Mouse (Mus musculus) left cerebral cortex, adult 6 months (tissue): ENCODE results near the gene Ern2. TPM values are rescaled to one million over a fixed set of nuclear protein-coding genes. Genes with fewer than 3 reads are reported as not detected.

Experiments
- long read RNA-seq, 2 experiments: library from polyadenylated mRNA; unstranded; transcript quantifications; one replicate each; pipeline ENCODE4 v2.0.0; 2019 to 2020
- polyA plus RNA-seq: library from polyadenylated mRNA; unstranded; fragments of <200 nt; fragmentation: Nextera tagmentation; gene quantifications from 2 replicates; pipeline ENCODE4 v1.2.3, GENCODE M21; 2021

Gene Ern2
- 0.09 and 0.15 TPM in 2 replicates for polyA plus RNA-seq
- long read RNA-seq, experiment 1, partial matches to known transcripts: 0 of 2 reads
- long read RNA-seq, experiment 1, other reads (novel, unspliced or antisense): 2 of 2 reads
- long read RNA-seq, experiment 2: 0 reads

DNA sequence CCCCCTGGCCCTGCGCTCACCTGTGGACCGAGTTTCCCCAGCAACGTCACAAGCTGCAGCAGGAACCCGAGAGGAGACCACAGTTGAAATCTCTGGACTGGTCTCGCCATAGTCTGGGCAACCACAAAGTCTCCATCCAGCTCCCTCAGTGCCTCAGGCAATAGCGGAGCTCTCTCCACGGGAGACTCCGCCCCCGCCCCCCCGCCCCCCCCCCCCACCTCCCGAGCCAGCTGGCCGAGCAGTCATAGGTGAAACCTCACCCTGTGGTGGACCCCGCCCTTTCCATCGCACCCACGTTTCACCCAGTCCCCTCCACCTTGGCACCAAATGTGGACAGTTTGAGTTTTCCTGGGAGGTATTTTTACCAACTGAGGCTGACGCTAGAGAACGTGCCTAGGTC lies at the start of gene Ern2:
Gene Ern2 (minus strand): TSS at position 165 of the 400 bp plus-strand sequence.

DNA sequence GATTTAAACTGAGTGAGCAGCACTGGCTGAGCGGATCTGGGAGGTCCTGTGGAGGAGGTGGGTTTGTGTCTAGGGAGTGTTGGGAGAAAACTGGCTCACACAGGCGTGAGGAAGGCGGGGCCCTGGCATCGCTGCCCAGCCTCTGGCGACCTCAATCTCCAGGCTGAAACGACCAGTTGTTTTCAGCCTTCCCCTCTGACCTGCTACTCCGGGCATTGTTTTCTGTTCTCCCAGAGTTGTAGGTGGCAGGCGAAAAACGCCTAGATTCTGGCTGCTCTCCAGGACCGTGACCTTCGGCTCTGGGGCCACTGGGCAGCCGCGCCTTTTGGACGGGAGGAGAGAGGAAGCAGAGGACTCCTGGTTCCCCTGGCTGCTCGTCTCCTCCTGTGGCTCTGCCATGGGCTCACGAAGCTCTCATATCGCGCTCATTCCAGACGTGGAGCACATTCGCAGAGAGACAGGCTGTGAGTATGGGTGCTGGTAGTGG lies 33.4 kb upstream of the Ern2 start, which contains the start of gene Chp2:
Gene Chp2 (plus strand): TSS at position 182 of the 487 bp plus-strand sequence.

DNA sequence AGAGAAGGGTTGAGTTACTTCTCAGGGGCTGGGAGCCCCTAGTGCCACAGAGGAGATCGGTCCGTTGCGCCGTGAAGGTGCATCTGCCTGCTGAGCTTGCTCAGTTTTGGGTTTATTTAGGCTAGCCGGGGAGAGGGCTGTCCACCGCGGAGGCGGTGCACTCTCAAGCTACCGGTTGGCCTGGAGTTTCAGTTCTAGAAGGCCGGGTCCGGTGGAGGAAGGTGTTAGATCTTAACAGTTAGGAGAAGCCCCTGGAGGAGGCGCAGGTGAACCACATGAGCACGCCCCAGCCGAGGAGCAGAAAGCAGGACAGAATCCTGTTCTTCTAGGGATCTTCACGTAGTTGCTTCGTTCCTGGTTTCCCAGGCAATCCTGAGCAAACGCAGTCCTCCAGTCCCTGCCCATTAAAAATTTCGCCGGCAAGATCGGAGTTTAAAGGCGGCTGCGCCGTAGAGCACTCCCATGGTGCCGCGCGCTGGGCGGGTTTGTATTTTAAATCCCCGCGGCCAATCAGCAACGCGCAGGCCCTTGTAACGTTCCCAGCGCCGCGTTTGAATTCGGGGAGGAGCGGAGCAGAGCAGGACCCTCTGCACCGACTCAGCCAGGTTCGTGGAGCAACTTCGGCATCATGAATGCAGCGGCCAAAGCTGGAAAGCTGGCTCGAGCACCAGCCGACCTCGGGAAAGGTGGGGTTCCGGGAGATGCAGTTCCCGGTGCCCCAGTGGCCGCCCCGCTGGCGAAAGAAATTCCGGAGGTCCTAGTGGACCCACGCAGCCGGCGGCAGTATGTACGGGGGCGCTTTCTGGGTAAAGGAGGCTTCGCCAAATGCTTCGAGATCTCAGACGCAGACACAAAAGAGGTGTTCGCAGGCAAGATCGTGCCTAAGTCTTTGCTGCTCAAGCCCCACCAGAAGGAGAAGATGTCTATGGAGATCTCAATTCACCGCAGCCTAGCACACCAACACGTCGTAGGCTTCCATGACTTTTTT lies 26.8 kb downstream of the Ern2 start, which contains the start of gene Plk1:
Gene Plk1 (plus strand): TSS at position 525 of the 988 bp plus-strand sequence.

DNA sequence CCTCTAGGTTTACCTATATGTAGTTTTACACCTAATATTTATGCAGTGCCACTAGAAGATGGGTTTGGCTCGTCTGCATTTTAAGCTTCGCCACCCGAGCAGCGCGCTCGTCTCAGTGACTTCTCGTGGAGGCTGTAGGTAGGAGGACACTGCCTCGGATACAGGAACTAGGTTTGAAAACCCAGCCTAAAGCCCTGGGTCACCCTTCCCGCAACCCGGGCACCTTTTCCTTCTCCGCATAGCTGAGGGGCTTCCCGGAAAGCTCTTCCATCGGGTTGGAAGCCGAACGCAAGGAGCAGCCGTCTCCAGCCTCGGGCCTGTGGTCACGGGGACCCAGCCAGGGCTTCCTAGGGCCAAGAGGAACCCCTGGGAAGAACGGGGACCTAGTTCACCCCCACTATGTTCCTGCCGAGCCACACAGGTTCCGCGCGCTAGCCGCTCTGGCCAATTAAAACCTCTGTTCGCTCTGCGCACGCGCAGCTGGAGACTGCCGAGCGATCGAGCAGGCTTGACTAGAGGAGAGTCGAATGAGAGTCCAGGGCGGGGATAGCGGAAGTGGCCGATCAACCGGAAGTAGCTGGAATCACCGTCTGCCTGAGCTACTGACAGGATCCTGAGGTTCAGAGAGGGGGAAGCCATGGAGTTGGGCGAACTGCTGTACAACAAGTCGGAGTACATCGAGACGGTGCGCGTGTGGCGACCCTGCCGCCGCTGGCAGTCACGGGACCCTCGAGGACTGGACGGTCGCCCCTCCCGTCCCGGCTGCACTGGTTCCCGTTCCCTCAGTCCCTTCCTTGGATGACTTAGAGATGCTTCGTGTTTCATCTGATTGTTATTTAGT lies 53.3 kb downstream of the Ern2 start, which contains the start of the genes Palb2 and Dctn5:
Gene Palb2 (minus strand): TSS at position 489 of the 841 bp plus-strand sequence.
Gene Dctn5 (plus strand): TSS at position 545 of the 841 bp plus-strand sequence.

Other genes with a start within 250 kb of the Ern2 start
- gene Cog7, start 204.5 kb downstream of the Ern2 start, polyA plus RNA-seq: 26.5 and 32.8 TPM in 2 replicates
- 12.1 and 15.9 TPM in 2 replicates for gene Gga2, start 165.0 kb downstream of the Ern2 start, polyA plus RNA-seq
- 13.2 and 40.7 TPM in 2 replicates for gene Ubfd1, start 119.0 kb downstream of the Ern2 start, polyA plus RNA-seq
- 5.6 and 6.0 TPM in 2 replicates for gene Ears2, start 118.9 kb downstream of the Ern2 start, polyA plus RNA-seq
- gene Ndufab1, start 84.3 kb downstream of the Ern2 start, polyA plus RNA-seq: 850 and 1,075 TPM in 2 replicates
- gene Palb2, start 53.2 kb downstream of the Ern2 start, polyA plus RNA-seq: 0.56 and 0.68 TPM in 2 replicates
- gene Dctn5, start 53.2 kb downstream of the Ern2 start, polyA plus RNA-seq: 140 and 194 TPM in 2 replicates
- 0.26 and 0.35 TPM in 2 replicates for gene Plk1, start 26.8 kb downstream of the Ern2 start, polyA plus RNA-seq
- gene Chp2, start 33.3 kb upstream of the Ern2 start, polyA plus RNA-seq: 0.72 and 1.2 TPM in 2 replicates
- 186 and 357 TPM in 2 replicates for gene Prkcb, start 102.5 kb upstream of the Ern2 start, polyA plus RNA-seq